Mouse (Mus musculus) lung, adult 2 months (tissue): ENCODE results near the gene Zfp664. TPM values are rescaled to one million over a fixed set of nuclear protein-coding genes. Genes with fewer than 3 reads are reported as not detected.

Experiments used
- DNase-seq: peaks from one replicate; pipeline ENCODE4 v3.0.0; 2022
- H3K4me1 ChIP-seq: fragments of 200-500 bp; 2 replicates; pipeline ENCODE4 v1.6.1; 2011; ENCODE audit warnings: low read length; ENCODE audit not compliant: control insufficient read depth, insufficient read depth
- H3K4me3 ChIP-seq: fragments of 200-500 bp; replicated peaks from 2 replicates; pipeline ENCODE3; 2011; ENCODE audit warnings: low read depth, mild to moderate bottlenecking, control low read depth, low read length; ENCODE audit errors: extremely low read depth
- CTCF ChIP-seq: fragments of 200-500 bp; IDR thresholded peaks from 2 replicates; pipeline ENCODE4 v1.5.1; 2011; ENCODE audit warnings: mild to moderate bottlenecking, low read length, control low read depth; ENCODE audit not compliant: insufficient read depth
- POLR2A ChIP-seq: fragments of 200-500 bp; IDR thresholded peaks from 2 replicates; pipeline ENCODE4 v1.6.1; 2011; ENCODE audit warnings: low read depth, mild to moderate bottlenecking, control low read depth, low read length, borderline replicate concordance; ENCODE audit errors: extremely low read depth
- WGBS: fragments of 180-500 bp; shearing (Covaris S2); methylation state at CpG from one replicate; pipeline ENCODE4 v1.1.7; 2018; 5-methylcytosine and 5-hydroxymethylcytosine counted together
- polyA plus RNA-seq: library from polyadenylated mRNA; depleted of rRNA; stranded (reverse); fragments of >200 nt; gene quantifications from 2 replicates; pipeline ENCODE4 v1.2.3, GENCODE M21; 2012; rRNA removed

Zfp664 gene
- 26.6 and 27.7 TPM in 2 replicates for polyA plus RNA-seq

- peak; percentile 94 for DNase-seq
- Histone ChIP-seq H3K4me1 (peaks cover 5% of the 10 kb centered on the region; the same call in 1 of the 2 replicates), H3K4me3 (peak within 1 kb of the TSS; percentile 93)
- TF ChIP-seq POLR2A (peak; percentile 56; the same call in 1 of the 2 replicates), CTCF (no peak)
- under 1% methylated on average over 75 of the region's 103 CpGs for WGBS
Observed at GRCm38 (mm10) chr5:124862013-124862866, at the start of gene Zfp664, which contains the start of gene Ccdc92. TSS of gene Zfp664 (plus strand) at chr5:124862691. TSS of gene Ccdc92 (minus strand) at chr5:124862424.

GRCm38 (mm10) chr5:124814797-124815196 is 47.7 kb upstream of the Zfp664 start:
- DNase-seq, result no peak
- H3K4me1 ChIP-seq, result no peaks in the 10 kb centered on the region
- H3K4me3 ChIP-seq, result no peak overlapping the region
- 45% methylated on average over 5 of the region's 5 CpGs for WGBS
- TF ChIP-seq POLR2A (no peak), CTCF (no peak)

- Histone ChIP-seq H3K4me3 (no peak overlapping the region), H3K4me1 (no peaks in the 10 kb centered on the region)
- no peak for TF ChIP-seq POLR2A
- no peak for TF ChIP-seq CTCF
- 69% methylated on average over 15 of the region's 15 CpGs for WGBS
- no peak for DNase-seq
Observed at GRCm38 (mm10) chr5:124817050-124817449, 45.4 kb upstream of the Zfp664 start.

GRCm38 (mm10) chr5:124822128-124822894 is 40.2 kb upstream of the Zfp664 start:
- no peak for DNase-seq
- no peaks in the 10 kb centered on the region for H3K4me1 ChIP-seq
- no peak overlapping the region for H3K4me3 ChIP-seq
- TF ChIP-seq POLR2A, result no peak
- TF ChIP-seq CTCF, result no peak
- 66% methylated on average over 18 of the region's 18 CpGs for WGBS

GRCm38 (mm10) chr5:124830331-124830730 is 32.2 kb upstream of the Zfp664 start:
- 90% methylated on average over 12 of the region's 12 CpGs for WGBS
- no peak for TF ChIP-seq POLR2A
- no peak for TF ChIP-seq CTCF
- no peak for DNase-seq
- no peaks in the 10 kb centered on the region for H3K4me1 ChIP-seq
- no peak overlapping the region for H3K4me3 ChIP-seq

GRCm38 (mm10) chr5:124835218-124835617 is 27.3 kb upstream of the Zfp664 start:
- TF ChIP-seq POLR2A (no peak), CTCF (no peak)
- DNase-seq, result no peak
- 96% methylated on average over 15 of the region's 15 CpGs for WGBS
- Histone ChIP-seq H3K4me3 (no peak overlapping the region), H3K4me1 (no peaks in the 10 kb centered on the region)

- DNase-seq, result no peak
- 85% methylated on average over 10 of the region's 10 CpGs for WGBS
- TF ChIP-seq POLR2A, result no peak
Observed at GRCm38 (mm10) chr5:124836075-124836474, 26.4 kb upstream of the Zfp664 start.

GRCm38 (mm10) chr5:124836621-124837020 is 25.9 kb upstream of the Zfp664 start:
- DNase-seq, result no peak
- TF ChIP-seq CTCF (no peak), POLR2A (no peak)
- 56% methylated on average over 4 of the region's 4 CpGs for WGBS
- Histone ChIP-seq H3K4me1 (no peaks in the 10 kb centered on the region), H3K4me3 (no peak overlapping the region)

More at GRCm38 (mm10) chr5:124836075-124836474, 26.4 kb upstream of the Zfp664 start:
- H3K4me3 ChIP-seq, result no peak overlapping the region
- H3K4me1 ChIP-seq, result no peaks in the 10 kb centered on the region

- Histone ChIP-seq H3K4me1 (no peaks in the 10 kb centered on the region), H3K4me3 (no peak overlapping the region)
- 63% methylated on average over 7 of the region's 7 CpGs for WGBS
- TF ChIP-seq POLR2A (no peak), CTCF (no peak)
- DNase-seq, result no peak
Observed at GRCm38 (mm10) chr5:124840202-124840601, 22.3 kb upstream of the Zfp664 start.
